Comparison of ENCODE assay signal across 8 mouse cellular contexts in the genomic region with DNA sequence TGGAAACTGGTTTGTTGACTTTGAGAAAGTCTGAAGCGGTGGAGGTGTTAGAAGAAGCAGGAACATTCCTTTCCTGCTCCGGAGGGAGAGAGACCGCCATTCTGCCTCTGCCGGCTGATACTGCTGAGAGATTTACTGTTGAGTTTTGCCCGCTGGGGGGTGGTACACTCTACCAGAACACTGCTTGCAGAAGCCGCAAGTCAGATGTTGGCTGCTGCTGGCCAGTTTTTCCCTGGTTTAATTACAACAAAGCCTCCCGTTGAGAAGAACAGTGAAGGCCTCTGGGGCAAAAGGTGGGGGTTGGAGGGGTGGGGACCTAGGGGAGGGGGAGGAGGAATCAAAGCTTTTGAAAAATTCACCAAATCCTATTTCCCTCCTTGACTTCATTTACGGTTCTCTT. TPM values are rescaled to one million over a fixed set of nuclear protein-coding genes. Genes with fewer than 3 reads are reported as not detected.
DNase-seq lines count a peak whose midpoint lies in the region; ATAC-seq and TF ChIP-seq lines count a peak whose summit lies in the region.
"Had no signal": no experiment of that assay in that cellular context is flagged by ENCODE, and none has a peak within 500 bp of the region (broad histone marks: within the 10 kb centered on the region; RNA-seq: fewer than 3 reads in every experiment).

No protein-coding gene starts in this region.

- ATAC-seq in granulocyte monocyte progenitor cell, adult 5-6 weeks (replicated peaks; ENCODE audit: poor library complexity, severe bottlenecking) = peak; percentile 30; the same call in 1 of the 2 replicates
- peak; percentile 74 for ATAC-seq in midbrain, embryonic 14.5 days (ENCODE audit: low FRiP score, low TSS enrichment)

- intact Hi-C loops in left cerebral cortex, postnatal 4 days (cut with DNase I) = loop anchor here (5.0 kb wide), 1 partner anchor 166 kb away; no protein-coding TSS in a partner anchor

- TF ChIP-seq POLR2A in bone marrow, adult 2 months (IDR thresholded peaks at IDR 0.05; ENCODE audit: borderline replicate concordance, control insufficient read depth, low read depth, low read length) = no peak
- TF ChIP-seq POLR2A in kidney, adult 2 months (IDR thresholded peaks at IDR 0.05; ENCODE audit: low read depth, low read length) = no peak
- TF ChIP-seq POLR2A in testis, adult 2 months (IDR thresholded peaks at IDR 0.05; ENCODE audit: control insufficient read depth, low read depth, low read length) = no peak

- H3K9ac ChIP-seq in midbrain, embryonic 14.5 days (replicated peaks; ENCODE audit: low read length) = peak overlapping the region; percentile 49
- H3K9ac ChIP-seq: liver, embryonic 15.5 days had no signal

- no peaks in the 10 kb centered on the region for H3K9me3 ChIP-seq in midbrain, embryonic 14.5 days (ENCODE audit: control insufficient read depth, low read length)
- H3K9me3 ChIP-seq: liver, embryonic 15.5 days had no signal

- no peak overlapping the region for H3K27ac ChIP-seq in bone marrow, adult 2 months (ENCODE audit: control insufficient read depth, insufficient read depth, low read depth, low read length, poor library complexity)
- H3K27ac ChIP-seq in kidney, adult 2 months (ENCODE audit: insufficient read depth, low read depth, low read length) = no peak overlapping the region
- H3K27ac ChIP-seq in midbrain, embryonic 14.5 days (replicated peaks; ENCODE audit: low read depth, low read length) = peak overlapping the region; percentile 78
- H3K27ac ChIP-seq in testis, adult 2 months (ENCODE audit: control insufficient read depth, insufficient read depth, low read depth, low read length) = no peak overlapping the region
- H3K27ac ChIP-seq: liver, embryonic 15.5 days had no signal

- H3K36me3 ChIP-seq in kidney, adult 2 months (ENCODE audit: control insufficient read depth, insufficient read depth, low read length) = no peaks in the 10 kb centered on the region
- H3K36me3 ChIP-seq in midbrain, embryonic 14.5 days (ENCODE audit: control insufficient read depth, insufficient read depth, low read length) = no peaks in the 10 kb centered on the region
- no peaks in the 10 kb centered on the region for H3K36me3 ChIP-seq in testis, adult 2 months (ENCODE audit: control insufficient read depth, insufficient read depth, low read length)
- H3K36me3 ChIP-seq: liver, embryonic 15.5 days had no signal

- no peaks in the 10 kb centered on the region for H3K27me3 ChIP-seq in kidney, adult 2 months (replicated peaks; ENCODE audit: control insufficient read depth, insufficient read depth, low read length)
- no peaks in the 10 kb centered on the region for H3K27me3 ChIP-seq in midbrain, embryonic 14.5 days (ENCODE audit: control insufficient read depth, insufficient read depth, low read length)
- H3K27me3 ChIP-seq in testis, adult 2 months (ENCODE audit: control insufficient read depth, insufficient read depth, low read length) = no peaks in the 10 kb centered on the region

- peak; percentile 83 for DNase-seq in embryo, embryonic 9.5 days (ENCODE audit: extremely low spot score)
- peak; percentile 76 for DNase-seq in kidney, adult 2 months
- peak; percentile 88 for DNase-seq in left cerebral cortex, postnatal 4 days
- DNase-seq in midbrain, embryonic 14.5 days = peak; percentile 94

- peak overlapping the region; percentile 55 for H3K4me2 ChIP-seq in midbrain, embryonic 14.5 days (ENCODE audit: low read length)
- H3K4me2 ChIP-seq: liver, embryonic 15.5 days had no signal

- H3K4me3 ChIP-seq in bone marrow, adult 2 months (replicated peaks; ENCODE audit: control insufficient read depth, low read depth, low read length) = no peak overlapping the region
- no peak overlapping the region; the same call in 1 of the 2 replicates for H3K4me3 ChIP-seq in kidney, adult 2 months (ENCODE audit: insufficient read depth, low read depth, low read length)
- H3K4me3 ChIP-seq in midbrain, embryonic 14.5 days (replicated peaks; ENCODE audit: low read depth, low read length) = peak overlapping the region; percentile 70
- no peak overlapping the region for H3K4me3 ChIP-seq in testis, adult 2 months (ENCODE audit: control insufficient read depth, low read depth, low read length)
- H3K4me3 ChIP-seq: liver, embryonic 15.5 days had no signal

- 16% methylated on average over 8 of the region's 8 CpGs for WGBS in bone marrow, adult 2 months
- 9% methylated on average over 8 of the region's 8 CpGs for whole genome bisulfite sequencing in kidney, adult 2 months
- under 1% methylated on average over 8 of the region's 8 CpGs for WGBS in midbrain, embryonic 14.5 days

- peak; percentile 10; the same call in 1 of the 2 replicates for TF ChIP-seq CTCF in bone marrow, adult 2 months (IDR thresholded peaks at IDR 0.05; ENCODE audit: control insufficient read depth, insufficient read depth, low read length)
- peak; percentile 62 for TF ChIP-seq CTCF in kidney, adult 2 months (conservative IDR thresholded peaks at IDR 0.05; ENCODE audit: insufficient read depth, insufficient read length, low read depth, low read length)
- peak; percentile 37; the same call in 1 of the 2 replicates for TF ChIP-seq CTCF in testis, adult 2 months (IDR thresholded peaks at IDR 0.05; ENCODE audit: control insufficient read depth, insufficient read depth, insufficient replicate concordance, low read depth, low read length)

- no peaks in the 10 kb centered on the region for H3K4me1 ChIP-seq in bone marrow, adult 2 months (ENCODE audit: control insufficient read depth, insufficient read depth, low read length)
- H3K4me1 ChIP-seq in kidney, adult 2 months (ENCODE audit: control insufficient read depth, insufficient read depth, low read length) = no peaks in the 10 kb centered on the region
- H3K4me1 ChIP-seq in midbrain, embryonic 14.5 days (ENCODE audit: control insufficient read depth, insufficient read depth, low read length) = peaks cover 30% of the 10 kb centered on the region
- H3K4me1 ChIP-seq in testis, adult 2 months (ENCODE audit: control insufficient read depth, insufficient read depth, low read length) = peaks cover 11% of the 10 kb centered on the region
- H3K4me1 ChIP-seq: liver, embryonic 15.5 days had no signal

RNA-seq across cellular contexts. Expression of a gene that starts 3.0 kb away (rescaled TPM):
- polyA plus RNA-seq in bone marrow, adult 2 months (2011; ENCODE audit: insufficient read depth, insufficient read length, low replicate concordance, missing spikeins) = not detected in 2 replicates
- total RNA-seq in granulocyte monocyte progenitor cell, adult 5-6 weeks (2014; fragmentation: Nextera tagmentation) = not detected in 2 replicates
- total RNA-seq in granulocyte monocyte progenitor cell, adult 5-6 weeks (2017) = not detected in 2 replicates
- polyA plus RNA-seq in kidney, adult 2 months (2012; rRNA removed) = 1.2 and 1.5 TPM in 2 replicates
- total RNA-seq in left cerebral cortex, postnatal 4 days (2021) = 10 to 100 TPM; 28.0 to 32.9 TPM
- 39.5 and 62.5 TPM in 2 replicates for polyA plus RNA-seq in midbrain, embryonic 14.5 days (2014; fragmentation: Nextera tagmentation; extraction: Ambion mirVana)
- polyA plus RNA-seq in testis, adult 2 months (2012; rRNA removed) = 0.40 and 0.51 TPM in 2 replicates

Comparison
In these comparisons a context has a peak if more than half of its experiments do, and no peak if none do; other contexts are left out.
1. CTCF ChIP-seq: peak in every context shown above with its lines; median percentile 62 in kidney, adult 2 months; 37 in testis, adult 2 months; 10 in bone marrow, adult 2 months.
2. RNA of a gene that starts 3.0 kb away (polyA plus RNA-seq): 39.5 to 62.5 TPM in midbrain, embryonic 14.5 days; 1.2 to 1.5 TPM in kidney, adult 2 months, 0.40 to 0.51 TPM in testis, adult 2 months and not detected in bone marrow, adult 2 months; every median in the first group is over 10 times any median in the second.
3. Peak in every context shown above with its lines, with median percentiles within 50 percentile points of each other: DNase-seq.